Mouse (Mus musculus): ENCODE data around the gene Mdm4. TPM values are rescaled to one million over a fixed set of nuclear protein-coding genes. Genes with fewer than 3 reads are reported as not detected.

Mdm4 gene
- polyA plus RNA-seq, 1 experiment from 2014 or later, result 12.7 TPM

DNA sequence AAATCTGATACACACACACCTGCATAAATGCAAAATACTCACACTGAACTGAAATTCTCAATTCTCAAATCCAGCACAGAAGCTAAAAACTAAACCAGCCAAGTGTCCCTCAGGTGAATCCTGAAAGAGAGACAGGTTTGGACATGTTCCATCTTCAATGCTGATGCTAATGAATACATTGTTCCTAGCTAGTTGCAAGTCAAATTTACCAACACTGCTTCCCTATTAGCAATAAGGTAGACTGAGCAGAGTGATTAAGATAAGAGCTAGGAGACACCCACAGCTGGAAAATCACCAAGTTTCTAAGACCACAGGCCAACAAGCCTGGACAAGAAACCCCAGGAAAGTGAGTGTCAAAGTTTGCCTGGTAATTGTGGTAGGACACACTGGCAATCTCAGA lies 11.0 kb downstream of the Mdm4 start:
- H3K36me3 ChIP-seq (ENCODE audit: control insufficient read depth, insufficient read depth), result peaks cover 19% of the 10 kb centered on the region
- ATAC-seq (ENCODE audit: low read depth), result no peak
- no peaks in the 10 kb centered on the region for H3K27me3 ChIP-seq (ENCODE audit: control insufficient read depth, insufficient read depth, low read depth, low read length)

GRCm38 (mm10) chr1:133018580-133018979 lies 11.8 kb downstream of the Mdm4 start:
- Histone ChIP-seq H3K4me2 (ENCODE audit: low read depth, low read length) (no peak overlapping the region), H3K27me3 (ENCODE audit: control insufficient read depth, insufficient read depth, low read depth, low read length) (no peaks in the 10 kb centered on the region), H3K9ac (ENCODE audit: low read depth, low read length) (no peak overlapping the region), H3K27ac (ENCODE audit: low read length) (no peak overlapping the region), H3K4me3 (ENCODE audit: low read depth, low read length) (no peak overlapping the region), H3K4me1 (ENCODE audit: control insufficient read depth, low read depth, low read length) (peaks cover 13% of the 10 kb centered on the region), H3K36me3 (ENCODE audit: control insufficient read depth, insufficient read depth) (peaks cover 27% of the 10 kb centered on the region), H3K9me3 (replicated peaks; ENCODE audit: control insufficient read depth, low read length) (no peaks in the 10 kb centered on the region)
- 86% methylated on average over 2 of the region's 2 CpGs for WGBS (ENCODE audit: insufficient replicate concordance)
- ATAC-seq (ENCODE audit: low read depth), result no peak

More for the DNA sequence above, 11.0 kb downstream of the Mdm4 start:
- H3K4me1 ChIP-seq (ENCODE audit: control insufficient read depth, low read depth, low read length), result peaks cover 17% of the 10 kb centered on the region
- H3K4me3 ChIP-seq (ENCODE audit: low read depth, low read length), result no peak overlapping the region
- no peak overlapping the region for H3K9ac ChIP-seq (ENCODE audit: low read depth, low read length)
- no peaks in the 10 kb centered on the region for H3K9me3 ChIP-seq (replicated peaks; ENCODE audit: control insufficient read depth, low read length)
- no peak overlapping the region for H3K4me2 ChIP-seq (ENCODE audit: low read depth, low read length)
- H3K27ac ChIP-seq (ENCODE audit: low read length), result no peak overlapping the region

- Histone ChIP-seq H3K4me2 (ENCODE audit: low read depth, low read length) (no peak overlapping the region), H3K4me1 (ENCODE audit: control insufficient read depth, low read depth, low read length) (peaks cover 13% of the 10 kb centered on the region), H3K9ac (ENCODE audit: low read depth, low read length) (no peak overlapping the region), H3K4me3 (ENCODE audit: low read depth, low read length) (no peak overlapping the region), H3K9me3 (replicated peaks; ENCODE audit: control insufficient read depth, low read length) (no peaks in the 10 kb centered on the region), H3K27ac (ENCODE audit: low read length) (no peak overlapping the region), H3K36me3 (ENCODE audit: control insufficient read depth, insufficient read depth) (peaks cover 32% of the 10 kb centered on the region), H3K27me3 (ENCODE audit: control insufficient read depth, insufficient read depth, low read depth, low read length) (no peaks in the 10 kb centered on the region)
- ATAC-seq (ENCODE audit: low read depth), result no peak
- 88% methylated on average over 9 of the region's 9 CpGs for WGBS (ENCODE audit: insufficient replicate concordance)
Observed at GRCm38 (mm10) chr1:133016775-133017428, 13.5 kb downstream of the Mdm4 start.

GRCm38 (mm10) chr1:133014196-133014595 lies 16.2 kb downstream of the Mdm4 start:
- Histone ChIP-seq H3K4me2 (ENCODE audit: low read depth, low read length) (no peak overlapping the region), H3K27me3 (ENCODE audit: control insufficient read depth, insufficient read depth, low read depth, low read length) (no peaks in the 10 kb centered on the region), H3K27ac (ENCODE audit: low read length) (no peak overlapping the region), H3K4me3 (ENCODE audit: low read depth, low read length) (no peak overlapping the region), H3K36me3 (ENCODE audit: control insufficient read depth, insufficient read depth) (peaks cover 40% of the 10 kb centered on the region), H3K9ac (ENCODE audit: low read depth, low read length) (no peak overlapping the region), H3K4me1 (ENCODE audit: control insufficient read depth, low read depth, low read length) (no peaks in the 10 kb centered on the region), H3K9me3 (replicated peaks; ENCODE audit: control insufficient read depth, low read length) (no peaks in the 10 kb centered on the region)
- 82% methylated on average over 1 of the region's 1 CpGs for WGBS (ENCODE audit: insufficient replicate concordance)
- ATAC-seq (ENCODE audit: low read depth), result no peak

DNA sequence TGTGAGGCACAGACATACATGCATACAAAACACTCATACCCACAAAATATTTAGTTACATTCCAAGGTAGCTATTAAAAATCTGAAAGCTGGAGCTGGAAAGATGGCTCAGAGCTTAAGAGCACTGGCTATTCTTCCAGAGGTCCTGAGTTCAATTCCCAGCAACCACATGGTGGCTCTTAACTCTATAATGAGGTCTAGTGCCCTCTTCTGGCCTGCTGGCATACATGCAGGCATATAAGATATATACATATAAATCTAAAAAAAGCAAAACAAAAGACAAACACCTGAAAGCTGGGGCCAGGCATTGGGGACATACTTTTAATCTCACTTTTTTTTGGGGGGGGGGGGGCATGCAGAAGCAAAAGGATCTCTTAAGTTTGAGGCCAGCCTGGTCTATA lies 17.0 kb downstream of the Mdm4 start:
- peaks cover 38% of the 10 kb centered on the region for H3K36me3 ChIP-seq (ENCODE audit: control insufficient read depth, insufficient read depth)
- no peaks in the 10 kb centered on the region for H3K27me3 ChIP-seq (ENCODE audit: control insufficient read depth, insufficient read depth, low read depth, low read length)
- H3K4me3 ChIP-seq (ENCODE audit: low read depth, low read length), result no peak overlapping the region
- no peaks in the 10 kb centered on the region for H3K9me3 ChIP-seq (replicated peaks; ENCODE audit: control insufficient read depth, low read length)
- no peak overlapping the region for H3K9ac ChIP-seq (ENCODE audit: low read depth, low read length)
- no peak overlapping the region for H3K4me2 ChIP-seq (ENCODE audit: low read depth, low read length)
- no peak overlapping the region for H3K27ac ChIP-seq (ENCODE audit: low read length)
- no peaks in the 10 kb centered on the region for H3K4me1 ChIP-seq (ENCODE audit: control insufficient read depth, low read depth, low read length)
- ATAC-seq (ENCODE audit: low read depth), result no peak

- no peak overlapping the region for H3K4me3 ChIP-seq (ENCODE audit: low read depth, low read length)
- H3K27me3 ChIP-seq (ENCODE audit: control insufficient read depth, insufficient read depth, low read depth, low read length), result no peaks in the 10 kb centered on the region
- peaks cover 30% of the 10 kb centered on the region for H3K36me3 ChIP-seq (ENCODE audit: control insufficient read depth, insufficient read depth)
- ATAC-seq (ENCODE audit: low read depth), result no peak
- H3K4me2 ChIP-seq (ENCODE audit: low read depth, low read length), result no peak overlapping the region
- WGBS (ENCODE audit: insufficient replicate concordance), result 67% methylated on average over 11 of the region's 13 CpGs
- no peak overlapping the region for H3K9ac ChIP-seq (ENCODE audit: low read depth, low read length)
- no peak overlapping the region for H3K27ac ChIP-seq (ENCODE audit: low read length)
- no peaks in the 10 kb centered on the region for H3K4me1 ChIP-seq (ENCODE audit: control insufficient read depth, low read depth, low read length)
- no peaks in the 10 kb centered on the region for H3K9me3 ChIP-seq (replicated peaks; ENCODE audit: control insufficient read depth, low read length)
Observed at GRCm38 (mm10) chr1:133011955-133012841, 18.2 kb downstream of the Mdm4 start.

DNA sequence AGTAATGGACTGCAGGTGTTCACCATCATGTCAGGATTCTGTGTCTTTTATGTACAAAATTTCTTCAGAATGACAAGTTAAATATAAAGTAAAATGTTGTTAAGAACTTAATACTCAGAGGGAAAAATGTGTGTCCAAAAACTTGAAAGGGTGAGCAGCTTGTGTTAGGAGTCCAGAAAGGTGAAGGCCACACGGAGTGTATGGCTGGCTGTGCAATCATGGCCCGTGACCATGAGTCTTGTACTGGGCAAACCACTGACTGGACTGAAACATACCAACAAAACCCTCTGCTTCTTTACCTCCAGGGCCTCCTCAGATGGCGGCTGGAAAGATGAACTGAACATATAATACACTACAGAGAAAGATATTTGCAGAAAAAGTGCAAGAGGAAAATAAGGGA lies 23.8 kb downstream of the Mdm4 start:
- no peak overlapping the region for H3K9ac ChIP-seq (ENCODE audit: low read depth, low read length)
- no peaks in the 10 kb centered on the region for H3K9me3 ChIP-seq (replicated peaks; ENCODE audit: control insufficient read depth, low read length)
- no peaks in the 10 kb centered on the region for H3K27me3 ChIP-seq (ENCODE audit: control insufficient read depth, insufficient read depth, low read depth, low read length)
- H3K4me1 ChIP-seq (ENCODE audit: control insufficient read depth, low read depth, low read length), result no peaks in the 10 kb centered on the region
- no peak overlapping the region for H3K4me3 ChIP-seq (ENCODE audit: low read depth, low read length)
- no peak for ATAC-seq (ENCODE audit: low read depth)
- H3K4me2 ChIP-seq (ENCODE audit: low read depth, low read length), result no peak overlapping the region
- H3K27ac ChIP-seq (ENCODE audit: low read length), result no peak overlapping the region
- H3K36me3 ChIP-seq (ENCODE audit: control insufficient read depth, insufficient read depth), result peaks cover 28% of the 10 kb centered on the region
- WGBS (ENCODE audit: insufficient replicate concordance), result 77% methylated on average over 3 of the region's 3 CpGs

- no peak for ATAC-seq (ENCODE audit: low read depth)
- H3K4me3 ChIP-seq (ENCODE audit: low read depth, low read length), result no peak overlapping the region
- no peaks in the 10 kb centered on the region for H3K4me1 ChIP-seq (ENCODE audit: control insufficient read depth, low read depth, low read length)
- H3K9ac ChIP-seq (ENCODE audit: low read depth, low read length), result no peak overlapping the region
- WGBS (ENCODE audit: insufficient replicate concordance), result 68% methylated on average over 6 of the region's 6 CpGs
- peaks cover 48% of the 10 kb centered on the region for H3K36me3 ChIP-seq (ENCODE audit: control insufficient read depth, insufficient read depth)
- H3K27ac ChIP-seq (ENCODE audit: low read length), result no peak overlapping the region
- no peaks in the 10 kb centered on the region for H3K27me3 ChIP-seq (ENCODE audit: control insufficient read depth, insufficient read depth, low read depth, low read length)
- no peaks in the 10 kb centered on the region for H3K9me3 ChIP-seq (replicated peaks; ENCODE audit: control insufficient read depth, low read length)
- no peak overlapping the region for H3K4me2 ChIP-seq (ENCODE audit: low read depth, low read length)
Observed at GRCm38 (mm10) chr1:133000347-133000746, 30.0 kb downstream of the Mdm4 start.

DNA sequence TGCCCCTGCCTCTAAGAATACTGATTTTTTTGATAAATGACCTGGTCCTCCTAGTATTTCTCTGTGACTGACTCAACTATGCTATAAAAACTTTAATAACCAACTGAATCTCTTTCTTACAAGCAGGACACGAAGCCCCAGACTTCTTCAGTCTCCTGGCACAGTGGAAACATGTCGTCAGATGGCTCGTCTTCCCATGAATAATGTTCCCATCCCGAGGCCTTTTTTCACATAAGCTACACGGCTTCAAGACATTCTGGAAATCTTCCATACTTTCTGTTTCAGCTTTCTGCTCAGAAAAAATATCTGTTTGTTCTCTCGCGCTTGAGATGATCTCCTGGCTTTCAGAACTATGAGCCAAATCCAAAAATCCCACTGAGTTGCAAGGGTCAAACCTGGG lies 38.8 kb downstream of the Mdm4 start:
- ATAC-seq (ENCODE audit: low read depth), result no peak
- Histone ChIP-seq H3K9me3 (replicated peaks; ENCODE audit: control insufficient read depth, low read length) (no peaks in the 10 kb centered on the region), H3K9ac (ENCODE audit: low read depth, low read length) (no peak overlapping the region), H3K4me2 (ENCODE audit: low read depth, low read length) (no peak overlapping the region), H3K36me3 (ENCODE audit: control insufficient read depth, insufficient read depth) (peaks cover 38% of the 10 kb centered on the region), H3K4me3 (ENCODE audit: low read depth, low read length) (no peak overlapping the region), H3K4me1 (ENCODE audit: control insufficient read depth, low read depth, low read length) (no peaks in the 10 kb centered on the region; the same call in 1 of the 2 replicates), H3K27me3 (ENCODE audit: control insufficient read depth, insufficient read depth, low read depth, low read length) (no peaks in the 10 kb centered on the region), H3K27ac (ENCODE audit: low read length) (no peak overlapping the region)
- WGBS (ENCODE audit: insufficient replicate concordance), result 86% methylated on average over 7 of the region's 7 CpGs
